Mouse (Mus musculus) limb, embryonic 15.5 days (tissue): ENCODE results near the gene Unc45b. TPM values are rescaled to one million over a fixed set of nuclear protein-coding genes. Genes with fewer than 3 reads are reported as not detected.

Experiments used
- ATAC-seq: fragments of 200-750 bp; cut with Nextera tagmentation; 2 replicates; pipeline ENCODE4 v1.8.0; 2017; ENCODE audit warnings: low read depth, moderate TSS enrichment; ENCODE audit not compliant: insufficient number of reproducible peaks, low FRiP score, low TSS enrichment
- H3K27ac ChIP-seq: fragments of 300-500 bp; sonication (generic); 2 replicates; pipeline ENCODE4 v1.5.1; 2015; ENCODE audit warnings: moderate library complexity, mild to moderate bottlenecking, inconsistent platforms
- H3K27me3 ChIP-seq: fragments of 300-500 bp; sonication (generic); 2 replicates; pipeline ENCODE4 v1.6.1; 2015; ENCODE audit warnings: inconsistent platforms
- H3K36me3 ChIP-seq: fragments of 300-500 bp; sonication (generic); 2 replicates; pipeline ENCODE4 v1.6.1; 2015; ENCODE audit warnings: inconsistent platforms
- H3K4me1 ChIP-seq: fragments of 300-500 bp; sonication (generic); 2 replicates; pipeline ENCODE4 v1.6.1; 2015; ENCODE audit warnings: inconsistent platforms
- H3K4me2 ChIP-seq: fragments of 300-500 bp; sonication (generic); 2 replicates; pipeline ENCODE4 v1.6.1; 2015; ENCODE audit warnings: mild to moderate bottlenecking, inconsistent platforms
- H3K4me3 ChIP-seq: fragments of 300-500 bp; sonication (generic); 2 replicates; pipeline ENCODE4 v1.5.1; 2015; ENCODE audit warnings: mild to moderate bottlenecking, inconsistent platforms
- H3K9ac ChIP-seq: fragments of 300-500 bp; sonication (generic); 2 replicates; pipeline ENCODE4 v1.6.1; 2015; ENCODE audit warnings: inconsistent platforms
- H3K9me3 ChIP-seq: fragments of 300-500 bp; sonication (generic); 2 replicates; pipeline ENCODE4 v1.6.1; 2016; ENCODE audit warnings: inconsistent platforms
- WGBS: fragments of 180-500 bp; shearing (Covaris S2); methylation state at CpG from one replicate; pipeline ENCODE4 v1.1.7; 2015; 5-methylcytosine and 5-hydroxymethylcytosine counted together
- polyA plus RNA-seq: library from polyadenylated mRNA; unstranded; fragments of >200 nt; fragmentation: Nextera tagmentation; extraction: Ambion mirVana; gene quantifications from 2 replicates; pipeline ENCODE4 v1.2.1, GENCODE M21; 2015

The Unc45b gene
- polyA plus RNA-seq, 1 experiment from 2014 or later = 15.6 TPM

GRCm38 (mm10) chr11:82871031-82871446, 39.3 kb upstream of the Unc45b start, which contains the start of gene Rffl:
TSS of gene Rffl (minus strand) at chr11:82871210.
- Histone ChIP-seq H3K4me3 (peak within 1 kb of the TSS; percentile 92), H3K4me1 (peaks cover 8% of the 10 kb centered on the region), H3K27ac (peak within 1 kb of the TSS; percentile 61), H3K27me3 (no peaks in the 10 kb centered on the region), H3K4me2 (peak within 1 kb of the TSS; percentile 79), H3K9me3 (no peaks in the 10 kb centered on the region), H3K9ac (peak within 1 kb of the TSS; percentile 70), H3K36me3 (no peaks in the 10 kb centered on the region)
- WGBS = under 1% methylated on average over 42 of the region's 43 CpGs
- ATAC-seq = peak; percentile 95

GRCm38 (mm10) chr11:82874924-82875323, 35.4 kb upstream of the Unc45b start:
- no peak overlapping the region for H3K4me2 ChIP-seq
- peaks cover 13% of the 10 kb centered on the region for H3K36me3 ChIP-seq
- no peak for ATAC-seq
- H3K9ac ChIP-seq = no peak overlapping the region
- no peaks in the 10 kb centered on the region for H3K9me3 ChIP-seq
- H3K27ac ChIP-seq = no peak overlapping the region
- H3K4me1 ChIP-seq = peaks cover 7% of the 10 kb centered on the region
- no peak overlapping the region for H3K4me3 ChIP-seq
- WGBS = 69% methylated on average over 5 of the region's 5 CpGs
- no peaks in the 10 kb centered on the region for H3K27me3 ChIP-seq

- whole genome bisulfite sequencing = 83% methylated on average over 5 of the region's 5 CpGs
- no peak overlapping the region for H3K4me2 ChIP-seq
- H3K27me3 ChIP-seq = no peaks in the 10 kb centered on the region
- no peak for ATAC-seq
- H3K4me1 ChIP-seq = no peaks in the 10 kb centered on the region
- peaks cover 16% of the 10 kb centered on the region for H3K36me3 ChIP-seq
- no peak overlapping the region for H3K9ac ChIP-seq
- H3K27ac ChIP-seq = no peak overlapping the region
- H3K4me3 ChIP-seq = no peak overlapping the region
- no peaks in the 10 kb centered on the region for H3K9me3 ChIP-seq
These were observed 34.7 kb upstream of the Unc45b start for GRCm38 (mm10) chr11:82875631-82876030.

- no peaks in the 10 kb centered on the region for H3K4me1 ChIP-seq
- H3K4me3 ChIP-seq = no peak overlapping the region
- 71% methylated on average over 7 of the region's 7 CpGs for WGBS
- no peak for ATAC-seq
- no peak overlapping the region for H3K9ac ChIP-seq
- H3K9me3 ChIP-seq = no peaks in the 10 kb centered on the region
- H3K27ac ChIP-seq = no peak overlapping the region
- H3K27me3 ChIP-seq = no peaks in the 10 kb centered on the region
- H3K36me3 ChIP-seq = peaks cover 20% of the 10 kb centered on the region
- no peak overlapping the region for H3K4me2 ChIP-seq
These were observed 32.5 kb upstream of the Unc45b start for GRCm38 (mm10) chr11:82877726-82878344.

- Histone ChIP-seq H3K27me3 (no peaks in the 10 kb centered on the region), H3K27ac (no peak overlapping the region), H3K9ac (no peak overlapping the region), H3K4me1 (0 out of 2 replicates have a peak, but pooled peaks cover under 1% of the 10 kb centered on the region), H3K36me3 (peaks cover 31% of the 10 kb centered on the region), H3K4me2 (no peak overlapping the region), H3K9me3 (no peaks in the 10 kb centered on the region), H3K4me3 (no peak overlapping the region)
- no peak for ATAC-seq
- WGBS = 64% methylated on average over 8 of the region's 8 CpGs
These were observed 27.2 kb upstream of the Unc45b start for GRCm38 (mm10) chr11:82883180-82883579.

GRCm38 (mm10) chr11:82886559-82886958, 23.8 kb upstream of the Unc45b start:
- Histone ChIP-seq H3K4me2 (no peak overlapping the region), H3K9ac (no peak overlapping the region), H3K9me3 (no peaks in the 10 kb centered on the region), H3K27ac (no peak overlapping the region), H3K4me3 (no peak overlapping the region), H3K27me3 (peaks cover 6% of the 10 kb centered on the region), H3K4me1 (peaks cover 18% of the 10 kb centered on the region), H3K36me3 (peaks cover 15% of the 10 kb centered on the region; the same call in 1 of the 2 replicates)
- no peak for ATAC-seq
- WGBS = 87% methylated on average over 3 of the region's 3 CpGs

DNA sequence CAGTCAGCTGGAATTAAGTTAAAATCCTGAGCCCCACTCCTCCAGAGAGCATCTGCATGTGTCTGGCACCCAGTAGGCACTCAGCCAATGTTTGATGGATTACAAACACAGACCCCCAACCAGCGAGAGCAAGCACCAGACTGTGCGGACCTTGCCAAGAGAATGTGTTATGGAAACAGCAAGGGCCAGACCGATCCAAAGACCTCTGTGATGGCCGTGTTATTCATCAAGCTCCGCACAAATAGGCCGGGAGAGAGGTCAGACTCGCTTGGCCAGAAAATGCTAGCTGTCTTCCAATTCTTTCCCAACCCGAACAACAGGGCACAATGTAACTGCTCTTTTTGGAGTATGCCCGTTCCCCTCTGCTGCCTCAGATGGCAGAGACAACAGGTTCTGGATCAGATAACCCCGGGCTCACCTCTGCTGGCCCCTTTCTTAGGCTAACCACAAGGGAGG, 21.8 kb upstream of the Unc45b start:
- 66% methylated on average over 10 of the region's 10 CpGs for WGBS
- no peak for ATAC-seq
- H3K9ac ChIP-seq = no peak overlapping the region
- H3K27ac ChIP-seq = no peak overlapping the region
- no peak overlapping the region for H3K4me3 ChIP-seq
- H3K36me3 ChIP-seq = 0 out of 2 replicates have a peak, but pooled peaks cover 6% of the 10 kb centered on the region
- H3K4me1 ChIP-seq = peaks cover 18% of the 10 kb centered on the region
- H3K27me3 ChIP-seq = peaks cover 14% of the 10 kb centered on the region
- H3K9me3 ChIP-seq = no peaks in the 10 kb centered on the region
- H3K4me2 ChIP-seq = no peak overlapping the region

DNA sequence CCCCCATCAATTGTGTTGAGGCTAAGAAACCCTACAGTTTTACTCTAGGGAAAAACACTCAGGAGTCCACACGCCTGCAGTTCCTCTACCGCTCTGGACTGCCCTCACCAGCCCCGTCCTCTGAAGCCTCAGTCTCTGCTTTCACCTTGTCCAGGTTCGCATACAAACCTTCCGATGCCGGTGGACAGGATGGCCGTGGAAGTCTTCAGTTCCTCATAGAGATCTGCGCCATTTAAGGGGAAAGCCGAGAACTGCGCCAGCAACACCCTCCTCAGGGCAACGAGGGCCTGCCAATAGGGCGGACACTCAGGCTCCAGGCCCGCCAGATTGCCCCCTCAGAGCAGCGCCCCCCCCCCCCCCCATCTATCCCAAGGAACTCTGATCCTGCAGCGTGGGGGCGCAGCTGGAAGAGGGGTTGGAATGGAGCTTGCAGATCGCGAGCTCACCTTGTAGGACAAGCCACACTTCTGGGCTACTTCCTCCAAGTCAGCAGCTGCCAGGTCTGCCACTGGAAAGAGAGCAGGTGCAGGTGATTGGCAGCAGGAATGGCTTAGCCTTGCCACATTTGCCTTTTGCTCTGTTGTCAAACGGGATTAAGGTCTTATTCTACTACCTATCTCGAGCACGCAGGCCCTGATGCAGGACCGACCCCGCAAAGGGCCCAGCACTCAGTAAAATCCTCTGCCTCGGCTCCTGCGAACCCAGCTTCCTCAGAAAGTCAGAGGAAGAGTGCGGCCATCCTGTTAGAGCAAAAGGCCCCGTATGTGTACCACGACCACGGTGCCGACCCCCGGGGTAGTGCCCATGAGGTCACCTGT, 20.6 kb upstream of the Unc45b start:
- peak overlapping the region; percentile 67 for H3K27ac ChIP-seq
- H3K9me3 ChIP-seq = no peaks in the 10 kb centered on the region
- peak overlapping the region; percentile 61 for H3K9ac ChIP-seq
- peaks cover 18% of the 10 kb centered on the region for H3K4me1 ChIP-seq
- peak overlapping the region; percentile 66 for H3K4me3 ChIP-seq
- peaks cover 14% of the 10 kb centered on the region for H3K27me3 ChIP-seq
- peak overlapping the region; percentile 85 for H3K4me2 ChIP-seq
- 0 out of 2 replicates have a peak, but pooled peaks have one; percentile 30 for ATAC-seq
- 7% methylated on average over 31 of the region's 31 CpGs for WGBS
- 0 out of 2 replicates have a peak, but pooled peaks cover 6% of the 10 kb centered on the region for H3K36me3 ChIP-seq

DNA sequence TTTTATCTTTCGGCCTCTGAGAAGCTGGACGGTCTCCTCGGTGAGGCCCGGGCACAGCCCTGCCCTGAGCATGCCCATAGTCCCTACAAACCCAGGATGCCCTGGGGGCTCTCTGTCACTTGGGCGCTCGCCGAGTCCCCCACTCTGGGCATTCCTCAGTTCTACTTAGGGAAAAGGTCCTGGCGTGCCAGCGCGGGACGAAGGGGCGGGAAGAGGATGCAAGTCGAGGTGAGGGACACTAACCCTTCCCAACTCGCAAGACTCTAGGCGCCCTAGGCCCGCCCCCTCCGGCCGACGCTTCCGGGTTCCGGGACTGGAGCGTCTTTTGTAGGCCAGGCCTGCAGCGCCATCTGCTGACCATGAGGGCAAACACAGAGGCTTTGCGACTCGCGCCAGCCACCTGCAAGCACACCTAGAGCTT, 20.0 kb upstream of the Unc45b start, which contains the start of gene Rad51d:
Gene Rad51d, minus strand, starts transcription at position 273 of the 421 bp plus-strand sequence.
- Histone ChIP-seq H3K4me3 (peak within 1 kb of the TSS; percentile 66), H3K4me2 (peak within 1 kb of the TSS; percentile 85), H3K27ac (peak within 1 kb of the TSS; percentile 67), H3K4me1 (peaks cover 18% of the 10 kb centered on the region), H3K9me3 (no peaks in the 10 kb centered on the region), H3K9ac (peak within 1 kb of the TSS; percentile 61), H3K27me3 (peaks cover 14% of the 10 kb centered on the region), H3K36me3 (0 out of 2 replicates have a peak, but pooled peaks cover 5% of the 10 kb centered on the region)
- under 1% methylated on average over 26 of the region's 26 CpGs for WGBS
- ATAC-seq = peak; percentile 88

DNA sequence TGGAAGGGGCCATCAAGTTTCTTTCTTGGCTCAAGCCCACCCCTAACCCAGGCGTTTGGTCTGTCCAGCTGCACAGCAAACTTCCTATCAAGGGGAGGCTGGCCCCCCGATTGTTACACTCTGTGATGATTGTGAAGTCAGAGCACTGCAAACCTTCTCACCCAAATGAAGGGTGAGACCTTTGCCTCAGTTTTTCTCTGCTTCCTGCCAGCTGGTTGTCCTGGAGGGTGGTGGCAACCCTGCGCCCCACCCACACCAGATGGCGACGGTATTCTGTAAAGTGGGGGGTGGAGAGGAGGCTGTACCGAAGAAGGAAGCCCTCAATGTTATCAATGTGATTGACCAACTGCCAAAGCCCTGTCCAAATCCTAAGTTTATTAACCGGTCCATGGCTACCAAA, 18.4 kb upstream of the Unc45b start, which contains the start of gene Fndc8:
Gene Fndc8, plus strand, starts transcription at position 189 of the 400 bp plus-strand sequence.
- WGBS = 57% methylated on average over 7 of the region's 7 CpGs
- H3K4me2 ChIP-seq = no peak within 1 kb of the TSS
- H3K4me1 ChIP-seq = peaks cover 18% of the 10 kb centered on the region
- H3K27ac ChIP-seq = no peak within 1 kb of the TSS
- H3K27me3 ChIP-seq = peaks cover 14% of the 10 kb centered on the region
- no peaks in the 10 kb centered on the region for H3K9me3 ChIP-seq
- ATAC-seq = no peak
- 0 out of 2 replicates have a peak, but pooled peaks cover under 1% of the 10 kb centered on the region for H3K36me3 ChIP-seq
- H3K9ac ChIP-seq = no peak within 1 kb of the TSS
- no peak within 1 kb of the TSS for H3K4me3 ChIP-seq

DNA sequence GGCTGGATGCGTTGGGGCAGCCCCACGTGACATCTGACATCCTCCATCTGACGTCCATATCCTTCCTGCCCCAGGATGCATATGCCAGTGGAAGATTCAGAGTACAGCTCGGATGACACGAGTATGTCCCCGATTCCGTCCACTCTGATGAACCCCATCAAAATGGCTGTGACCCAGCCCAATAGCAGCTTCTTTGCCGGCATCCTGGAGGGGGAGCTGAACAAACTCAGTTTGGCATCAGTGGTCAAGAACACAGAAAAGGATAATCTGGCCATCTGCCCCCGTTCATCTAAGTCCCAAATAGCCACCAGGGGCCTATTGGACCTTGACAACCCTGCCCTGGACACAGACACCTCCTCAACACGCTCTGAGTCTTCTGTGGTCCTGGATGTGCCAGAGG, 12.9 kb upstream of the Unc45b start:
- Histone ChIP-seq H3K9ac (no peak overlapping the region), H3K9me3 (no peaks in the 10 kb centered on the region), H3K4me3 (no peak overlapping the region), H3K27ac (no peak overlapping the region), H3K36me3 (peaks cover 45% of the 10 kb centered on the region), H3K4me1 (no peaks in the 10 kb centered on the region), H3K4me2 (no peak overlapping the region), H3K27me3 (no peaks in the 10 kb centered on the region)
- WGBS = 83% methylated on average over 10 of the region's 10 CpGs
- ATAC-seq = no peak

DNA sequence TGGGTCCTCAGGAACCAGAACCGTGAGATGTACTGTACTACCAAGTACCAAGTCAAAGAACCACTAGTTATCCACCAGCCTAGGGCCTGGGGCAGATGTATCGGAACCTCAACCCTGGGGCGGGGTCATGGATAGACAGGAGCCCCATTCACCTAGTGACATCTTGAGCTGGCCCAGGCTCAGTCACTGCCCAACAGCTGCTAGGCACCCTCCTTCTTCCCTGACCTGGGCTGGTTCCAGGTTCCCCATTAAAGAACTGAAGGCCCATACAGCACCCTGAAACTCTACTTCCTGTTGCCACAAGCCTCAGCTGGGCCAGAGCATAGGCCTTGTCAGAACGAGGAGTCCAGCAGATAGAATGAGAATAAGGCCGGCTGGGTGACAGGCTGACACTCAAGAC, 10.6 kb upstream of the Unc45b start:
- H3K36me3 ChIP-seq = peaks cover 68% of the 10 kb centered on the region
- no peak overlapping the region for H3K4me3 ChIP-seq
- no peak overlapping the region for H3K9ac ChIP-seq
- WGBS = 91% methylated on average over 5 of the region's 5 CpGs
- H3K27me3 ChIP-seq = no peaks in the 10 kb centered on the region
- H3K4me2 ChIP-seq = no peak overlapping the region
- H3K4me1 ChIP-seq = no peaks in the 10 kb centered on the region
- no peaks in the 10 kb centered on the region for H3K9me3 ChIP-seq
- no peak overlapping the region for H3K27ac ChIP-seq
- ATAC-seq = no peak
